Mouse (Mus musculus) hindbrain, embryonic 14.5 days (tissue): Measurements from ENCODE around the gene Senp5. TPM values are rescaled to one million over a fixed set of nuclear protein-coding genes. Genes with fewer than 3 reads are reported as not detected.
A peak's percentile ranks its signal among the peaks of the same experiment; 100 is the strongest.
"Not testable (repeated sequence)": the region's sequence is repeated elsewhere in the genome, so short reads cannot be mapped to it uniquely, and the experiment has no call there.

Experiments
- ATAC-seq: fragments of 200-750 bp; cut with Nextera tagmentation; 2 replicates; pipeline ENCODE4 v1.8.0; 2017; ENCODE audit warnings: moderate number of reproducible peaks, mild to moderate bottlenecking, moderate TSS enrichment, moderate library complexity; ENCODE audit not compliant: low FRiP score
- DNase-seq: peaks from one replicate; pipeline ENCODE4 v3.0.0-alpha.2; 2015; ENCODE audit warnings: low spot score
- H3K27ac ChIP-seq: fragments of 300-500 bp; sonication (generic); 2 replicates; pipeline ENCODE4 v1.5.1; 2014; ENCODE audit warnings: mild to moderate bottlenecking, moderate library complexity
- H3K27me3 ChIP-seq: fragments of 300-500 bp; sonication (generic); 2 replicates; pipeline ENCODE4 v1.6.1; 2014; ENCODE audit warnings: mild to moderate bottlenecking, low read length, mixed read lengths; ENCODE audit not compliant: control insufficient read depth, insufficient read depth
- H3K36me3 ChIP-seq: fragments of 300-500 bp; sonication (generic); replicated peaks from 2 replicates; pipeline ENCODE4 v1.6.1; 2014; ENCODE audit not compliant: control insufficient read depth, insufficient read depth
- H3K4me1 ChIP-seq: fragments of 300-500 bp; sonication (generic); replicated peaks from 2 replicates; pipeline ENCODE4 v1.6.1; 2014; ENCODE audit warnings: antibody characterized with exemption, low read length, mixed read lengths; ENCODE audit not compliant: control insufficient read depth, insufficient read depth
- H3K4me2 ChIP-seq: fragments of 300-500 bp; sonication (generic); replicated peaks from 2 replicates; pipeline ENCODE4 v1.6.1; 2014; ENCODE audit warnings: mild to moderate bottlenecking, moderate library complexity
- H3K4me3 ChIP-seq: fragments of 300-500 bp; sonication (generic); replicated peaks from 2 replicates; pipeline ENCODE4 v1.5.1; 2014; ENCODE audit warnings: mild to moderate bottlenecking, low read length
- H3K9ac ChIP-seq: fragments of 300-500 bp; sonication (generic); 2 replicates; pipeline ENCODE4 v1.6.1; 2014
- H3K9me3 ChIP-seq: fragments of 300-500 bp; sonication (generic); 2 replicates; pipeline ENCODE4 v1.6.1; 2016; ENCODE audit warnings: low read length; ENCODE audit not compliant: control insufficient read depth
- WGBS: fragments of 180-500 bp; shearing (Covaris S2); extraction: QIAGEN DNeasy Blood & Tissue Kit; methylation state at CpG from one replicate; pipeline ENCODE4 v1.1.7; 2014; 5-methylcytosine and 5-hydroxymethylcytosine counted together
- polyA plus RNA-seq: library from polyadenylated mRNA; unstranded; fragments of >200 nt; fragmentation: Nextera tagmentation; extraction: Ambion mirVana; gene quantifications from 2 replicates; pipeline ENCODE4 v1.2.1, GENCODE M21; 2014

Senp5 gene
- polyA plus RNA-seq, 1 experiment from 2014 or later, result 10.1 TPM

- no peaks in the 10 kb centered on the region for H3K9me3 ChIP-seq
- no peaks in the 10 kb centered on the region for H3K27me3 ChIP-seq
- H3K4me3 ChIP-seq, result no peak overlapping the region
- ATAC-seq, result no peak
- H3K36me3 ChIP-seq, result peaks cover 27% of the 10 kb centered on the region
- H3K9ac ChIP-seq, result no peak overlapping the region
- H3K4me2 ChIP-seq, result no peak overlapping the region
- H3K27ac ChIP-seq, result no peak overlapping the region
- 97% methylated on average over 4 of the region's 4 CpGs for WGBS
- DNase-seq, result no peak
- no peaks in the 10 kb centered on the region for H3K4me1 ChIP-seq
Measured at GRCm38 (mm10) chr16:31993195-31993594, 9.9 kb downstream of the Senp5 start.

GRCm38 (mm10) chr16:31992039-31992438 lies 11.0 kb downstream of the Senp5 start:
- Histone ChIP-seq H3K27me3 (no peaks in the 10 kb centered on the region), H3K4me1 (no peaks in the 10 kb centered on the region), H3K9me3 (no peaks in the 10 kb centered on the region), H3K27ac (no peak overlapping the region), H3K36me3 (peaks cover 35% of the 10 kb centered on the region), H3K9ac (no peak overlapping the region), H3K4me2 (no peak overlapping the region), H3K4me3 (no peak overlapping the region)
- no peak for ATAC-seq
- no peak for DNase-seq
- 55% methylated on average over 1 of the region's 1 CpGs for WGBS

GRCm38 (mm10) chr16:31980946-31981345 lies 22.1 kb downstream of the Senp5 start:
- no peaks in the 10 kb centered on the region for H3K4me1 ChIP-seq
- H3K4me2 ChIP-seq, result no peak overlapping the region
- WGBS, result 76% methylated on average over 5 of the region's 5 CpGs
- peaks cover 68% of the 10 kb centered on the region for H3K36me3 ChIP-seq
- no peaks in the 10 kb centered on the region for H3K9me3 ChIP-seq
- no peak overlapping the region for H3K27ac ChIP-seq
- DNase-seq (no peak), ATAC-seq (no peak)
- H3K4me3 ChIP-seq, result no peak overlapping the region
- no peak overlapping the region for H3K9ac ChIP-seq
- no peaks in the 10 kb centered on the region for H3K27me3 ChIP-seq

GRCm38 (mm10) chr16:31979501-31979900 lies 23.6 kb downstream of the Senp5 start:
- H3K9me3 ChIP-seq, result no peaks in the 10 kb centered on the region
- H3K36me3 ChIP-seq, result peaks cover 69% of the 10 kb centered on the region
- WGBS, result 95% methylated on average over 3 of the region's 3 CpGs
- H3K4me3 ChIP-seq, result no peak overlapping the region
- no peak overlapping the region for H3K27ac ChIP-seq
- ATAC-seq (no peak), DNase-seq (no peak)
- no peaks in the 10 kb centered on the region for H3K27me3 ChIP-seq
- H3K4me1 ChIP-seq, result no peaks in the 10 kb centered on the region
- no peak overlapping the region for H3K9ac ChIP-seq
- H3K4me2 ChIP-seq, result no peak overlapping the region

- H3K36me3 ChIP-seq, result peaks cover 79% of the 10 kb centered on the region
- no peak for ATAC-seq
- no peak overlapping the region for H3K4me2 ChIP-seq
- H3K27me3 ChIP-seq, result no peaks in the 10 kb centered on the region
- no peaks in the 10 kb centered on the region for H3K4me1 ChIP-seq
- H3K27ac ChIP-seq, result no peak overlapping the region
- no peak for DNase-seq
- 97% methylated on average over 4 of the region's 4 CpGs for WGBS
- no peaks in the 10 kb centered on the region for H3K9me3 ChIP-seq
- H3K9ac ChIP-seq, result no peak overlapping the region
- no peak overlapping the region for H3K4me3 ChIP-seq
Measured at GRCm38 (mm10) chr16:31975258-31975657, 27.8 kb downstream of the Senp5 start.

GRCm38 (mm10) chr16:31963224-31963623 lies 39.9 kb downstream of the Senp5 start:
- Histone ChIP-seq H3K4me2 (no peak overlapping the region), H3K4me1 (no peaks in the 10 kb centered on the region), H3K36me3 (peaks cover 94% of the 10 kb centered on the region), H3K27ac (no peak overlapping the region), H3K9me3 (no peaks in the 10 kb centered on the region), H3K4me3 (no peak overlapping the region), H3K27me3 (no peaks in the 10 kb centered on the region), H3K9ac (no peak overlapping the region)
- DNase-seq (no peak), ATAC-seq (no peak)
- 90% methylated on average over 7 of the region's 7 CpGs for WGBS

GRCm38 (mm10) chr16:31948345-31948774 lies 54.7 kb downstream of the Senp5 start, which contains the start of the genes 0610012G03Rik and Ncbp2:
0610012G03Rik (minus strand) TSS chr16:31948494.
Ncbp2 (plus strand) TSS chr16:31948513.
- Histone ChIP-seq H3K27me3 (no peaks in the 10 kb centered on the region), H3K4me3 (peak within 1 kb of the TSS; percentile 83), H3K9ac (peak within 1 kb of the TSS; percentile 85), H3K4me2 (peak within 1 kb of the TSS; percentile 84), H3K9me3 (no peaks in the 10 kb centered on the region), H3K4me1 (peaks cover 25% of the 10 kb centered on the region), H3K27ac (peak within 1 kb of the TSS; percentile 89), H3K36me3 (peaks cover 18% of the 10 kb centered on the region)
- ATAC-seq (peak; percentile 91), DNase-seq (peak; percentile 99)
- under 1% methylated on average over 52 of the region's 55 CpGs for WGBS

GRCm38 (mm10) chr16:31947901-31948316 lies 55.2 kb downstream of the Senp5 start:
- Histone ChIP-seq H3K9ac (peak overlapping the region; percentile 85), H3K36me3 (peaks cover 18% of the 10 kb centered on the region), H3K4me2 (peak overlapping the region; percentile 84), H3K9me3 (no peaks in the 10 kb centered on the region), H3K27ac (peak overlapping the region; percentile 89), H3K4me1 (peaks cover 25% of the 10 kb centered on the region), H3K4me3 (peak overlapping the region; percentile 83), H3K27me3 (no peaks in the 10 kb centered on the region)
- no peak for ATAC-seq
- under 1% methylated on average over 38 of the region's 38 CpGs for WGBS
- DNase-seq, result no peak

- ATAC-seq (no peak), DNase-seq (no peak)
- Histone ChIP-seq H3K4me2 (peak overlapping the region; percentile 84), H3K36me3 (peaks cover 18% of the 10 kb centered on the region), H3K27ac (no peak overlapping the region), H3K9me3 (no peaks in the 10 kb centered on the region), H3K27me3 (no peaks in the 10 kb centered on the region), H3K4me3 (peak overlapping the region; percentile 83), H3K9ac (peak overlapping the region; percentile 85), H3K4me1 (peaks cover 25% of the 10 kb centered on the region)
- WGBS, result 45% methylated on average over 8 of the region's 8 CpGs
Measured at GRCm38 (mm10) chr16:31947333-31947732, 55.8 kb downstream of the Senp5 start.

- Histone ChIP-seq H3K4me1 (peaks cover 25% of the 10 kb centered on the region), H3K4me2 (peak overlapping the region; percentile 84; the same call in 1 of the 2 replicates)
- not testable (repeated sequence) for H3K27me3 ChIP-seq
Measured at GRCm38 (mm10) chr16:31945986-31946385, 57.1 kb downstream of the Senp5 start.

More at GRCm38 (mm10) chr16:31945986-31946385, 57.1 kb downstream of the Senp5 start:
- H3K4me3 ChIP-seq, H3K9me3 ChIP-seq, H3K36me3 ChIP-seq, DNase-seq, H3K27ac ChIP-seq, H3K9ac ChIP-seq, ATAC-seq: not testable (repeated sequence)
- WGBS, result 91% methylated on average over 6 of the region's 6 CpGs
